Mouse (Mus musculus): ENCODE measurements around the gene Olfr328. TPM values are rescaled to one million over a fixed set of nuclear protein-coding genes. Genes with fewer than 3 reads are reported as not detected.
"Not testable (repeated sequence)": the region's sequence is repeated elsewhere in the genome, so short reads cannot be mapped to it uniquely, and the experiment has no call there.

Olfr328 gene
- polyA plus RNA-seq, 1 experiment, result not detected

DNA sequence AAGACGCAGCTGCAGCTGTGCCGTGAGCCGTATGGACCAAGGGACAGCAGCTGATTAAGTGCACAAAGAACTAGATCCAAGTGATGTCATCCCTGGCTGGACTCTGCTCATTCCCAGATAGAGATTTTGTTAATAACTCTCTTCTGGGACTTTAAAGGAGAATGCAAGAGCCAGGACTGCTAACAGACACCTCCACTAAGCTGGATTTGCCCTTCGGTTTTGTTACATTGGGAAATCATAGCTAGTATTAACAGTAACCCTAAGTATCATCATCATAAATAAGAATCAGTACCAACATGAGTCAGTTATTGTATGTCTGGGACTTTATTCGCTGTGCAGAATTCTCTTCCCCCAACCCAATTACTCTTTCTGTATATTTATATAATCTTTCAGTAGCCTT, 9.1 kb downstream of the Olfr328 start, which contains the start of gene Olfr329-ps:
Gene Olfr329-ps (minus strand): TSS at position 101 of the 400 bp plus-strand sequence.
- H3K27ac ChIP-seq (ENCODE audit: control insufficient read depth, insufficient read depth, low read length), result no peak within 1 kb of the TSS
- no peaks in the 10 kb centered on the region for H3K4me1 ChIP-seq (replicated peaks; ENCODE audit: control insufficient read depth, insufficient read depth, low read length)
- TF ChIP-seq CTCF (IDR thresholded peaks at IDR 0.05; ENCODE audit: borderline replicate concordance, control insufficient read depth, extremely low read depth, insufficient read depth, low read length, poor library complexity) (no peak), POLR2A (IDR thresholded peaks at IDR 0.05; ENCODE audit: control insufficient read depth, extremely low read depth, insufficient read depth, low read length, poor library complexity) (no peak)
- no peak within 1 kb of the TSS for H3K4me3 ChIP-seq (ENCODE audit: control insufficient read depth, insufficient read depth, low read length)
- WGBS, result 87% methylated on average over 5 of the region's 5 CpGs
- DNase-seq, result no peak
- no peaks in the 10 kb centered on the region for H3K36me3 ChIP-seq (ENCODE audit: control insufficient read depth, insufficient read depth, low read length)
- no peaks in the 10 kb centered on the region for H3K27me3 ChIP-seq (ENCODE audit: control insufficient read depth, insufficient read depth, low read length)

DNA sequence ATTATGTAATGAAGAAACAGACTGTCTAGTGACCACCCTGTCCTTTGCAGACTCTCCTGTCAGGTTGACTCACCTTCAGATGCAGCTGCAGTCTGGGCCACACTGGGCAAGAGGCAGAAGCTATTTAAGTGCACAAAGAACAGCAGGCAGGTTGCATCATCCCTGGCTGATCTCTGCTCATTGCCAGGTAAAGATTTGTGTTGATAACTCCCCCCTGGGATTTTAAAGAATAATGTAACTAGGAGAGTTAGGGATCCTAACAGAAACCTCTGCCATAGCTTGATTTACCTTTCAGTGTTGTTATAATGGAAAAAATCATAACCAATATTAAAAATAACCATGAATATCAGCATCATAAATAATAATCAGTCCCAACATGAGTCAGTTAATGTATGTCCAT, 20.7 kb downstream of the Olfr328 start, which contains the start of gene Olfr330:
Gene Olfr330 (minus strand): TSS at position 101 of the 400 bp plus-strand sequence.
- H3K4me3 ChIP-seq (ENCODE audit: control insufficient read depth, insufficient read depth, low read length); H3K36me3 ChIP-seq (ENCODE audit: control insufficient read depth, insufficient read depth, low read length); H3K27me3 ChIP-seq (ENCODE audit: control insufficient read depth, insufficient read depth, low read length); H3K4me1 ChIP-seq (replicated peaks; ENCODE audit: control insufficient read depth, insufficient read depth, low read length); DNase-seq; H3K27ac ChIP-seq (ENCODE audit: control insufficient read depth, insufficient read depth, low read length): not testable (repeated sequence)

DNA sequence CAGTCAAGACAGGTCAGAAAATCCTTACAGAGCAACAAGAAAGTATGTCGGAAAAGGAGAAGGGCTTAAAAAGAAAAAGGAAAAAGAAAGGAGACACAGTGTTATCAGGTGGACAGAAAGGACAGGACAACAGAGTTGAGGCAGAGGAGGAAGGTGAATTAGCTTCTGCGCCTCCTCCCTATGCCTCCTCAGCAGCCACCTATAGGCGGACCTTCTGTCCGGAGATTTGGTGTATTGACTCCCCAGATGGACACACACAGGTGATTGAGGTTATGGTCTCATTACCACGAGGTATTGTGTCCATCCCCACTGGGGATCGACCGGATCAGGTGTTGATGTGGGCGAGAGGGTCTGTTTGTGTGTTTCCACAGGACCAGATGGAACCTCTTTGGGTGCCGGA, 35.7 kb downstream of the Olfr328 start:
- peak; percentile 20 for DNase-seq
- not testable (repeated sequence) for H3K36me3 ChIP-seq (ENCODE audit: control insufficient read depth, insufficient read depth, low read length); H3K27ac ChIP-seq (ENCODE audit: control insufficient read depth, insufficient read depth, low read length); H3K4me1 ChIP-seq (replicated peaks; ENCODE audit: control insufficient read depth, insufficient read depth, low read length); H3K4me3 ChIP-seq (ENCODE audit: control insufficient read depth, insufficient read depth, low read length); H3K27me3 ChIP-seq (ENCODE audit: control insufficient read depth, insufficient read depth, low read length)
- WGBS, result 96% methylated on average over 7 of the region's 9 CpGs

GRCm38 (mm10) chr11:58518916-58519315, 36.5 kb downstream of the Olfr328 start:
- not testable (repeated sequence) for H3K27ac ChIP-seq (ENCODE audit: control insufficient read depth, insufficient read depth, low read length); H3K27me3 ChIP-seq (ENCODE audit: control insufficient read depth, insufficient read depth, low read length); H3K4me3 ChIP-seq (ENCODE audit: control insufficient read depth, insufficient read depth, low read length); H3K36me3 ChIP-seq (ENCODE audit: control insufficient read depth, insufficient read depth, low read length); H3K4me1 ChIP-seq (replicated peaks; ENCODE audit: control insufficient read depth, insufficient read depth, low read length)
- 96% methylated on average over 18 of the region's 18 CpGs for WGBS
- peak; percentile 68 for DNase-seq

- 89% methylated on average over 19 of the region's 19 CpGs for WGBS
- H3K4me3 ChIP-seq (ENCODE audit: control insufficient read depth, insufficient read depth, low read length); DNase-seq: not testable (repeated sequence)
Measured at GRCm38 (mm10) chr11:58509058-58509457, 46.4 kb downstream of the Olfr328 start.

GRCm38 (mm10) chr11:58502472-58502871, 53.0 kb downstream of the Olfr328 start, which contains the start of gene Olfr331:
Gene Olfr331 (minus strand): TSS chr11:58502572.
- not testable (repeated sequence) for H3K27ac ChIP-seq (ENCODE audit: control insufficient read depth, insufficient read depth, low read length); H3K4me1 ChIP-seq (replicated peaks; ENCODE audit: control insufficient read depth, insufficient read depth, low read length); H3K4me3 ChIP-seq (ENCODE audit: control insufficient read depth, insufficient read depth, low read length); H3K27me3 ChIP-seq (ENCODE audit: control insufficient read depth, insufficient read depth, low read length); DNase-seq; H3K36me3 ChIP-seq (ENCODE audit: control insufficient read depth, insufficient read depth, low read length)

More at GRCm38 (mm10) chr11:58509058-58509457, 46.4 kb downstream of the Olfr328 start:
- not testable (repeated sequence) for H3K36me3 ChIP-seq (ENCODE audit: control insufficient read depth, insufficient read depth, low read length); H3K27me3 ChIP-seq (ENCODE audit: control insufficient read depth, insufficient read depth, low read length); H3K27ac ChIP-seq (ENCODE audit: control insufficient read depth, insufficient read depth, low read length); H3K4me1 ChIP-seq (replicated peaks; ENCODE audit: control insufficient read depth, insufficient read depth, low read length)

Other genes with a start within 250 kb of the Olfr328 start
- gene Zfp692, start 248.6 kb downstream of the Olfr328 start, polyA plus RNA-seq (2012; rRNA removed), result 42.1 and 49.7 TPM in 2 replicates
- gene Zfp672, start 225.3 kb downstream of the Olfr328 start, polyA plus RNA-seq (2012; rRNA removed), result 54.1 and 54.5 TPM in 2 replicates
- 41.3 and 43.3 TPM in 2 replicates for gene Sh3bp5l, start 224.9 kb downstream of the Olfr328 start, polyA plus RNA-seq (2012; rRNA removed)
- 26.2 and 31.5 TPM in 2 replicates for gene Lypd8, start 176.6 kb downstream of the Olfr328 start, polyA plus RNA-seq (2012; rRNA removed)
- 0.77 and 0.92 TPM in 2 replicates for gene 1810065E05Rik, start 134.5 kb downstream of the Olfr328 start, polyA plus RNA-seq (2012; rRNA removed)
- 0.36 and 0.42 TPM in 2 replicates for gene Gm12253, start 123.1 kb downstream of the Olfr328 start, polyA plus RNA-seq (2012; rRNA removed)
- not detected in 2 replicates for gene Lypd9, start 102.7 kb downstream of the Olfr328 start, polyA plus RNA-seq (2012; rRNA removed)
- 0.05 TPM in 1 of 2 replicates, not detected in the other for gene Olfr30, start 93.4 kb downstream of the Olfr328 start, polyA plus RNA-seq (2012; rRNA removed)
- gene Olfr332, start 63.1 kb downstream of the Olfr328 start, polyA plus RNA-seq (2012; rRNA removed), result 0.03 TPM in 1 of 2 replicates, not detected in the other
- gene Olfr331, start 53.1 kb downstream of the Olfr328 start, polyA plus RNA-seq (2012; rRNA removed), result not detected in 2 replicates
- gene Olfr330, start 20.8 kb downstream of the Olfr328 start, polyA plus RNA-seq (2012; rRNA removed), result 0.29 and 0.50 TPM in 2 replicates
- 0.11 and 0.51 TPM in 2 replicates for gene Olfr329-ps, start 9.2 kb downstream of the Olfr328 start, polyA plus RNA-seq (2012; rRNA removed)
- 0.27 and 0.69 TPM in 2 replicates for gene Olfr224, start 14.9 kb upstream of the Olfr328 start, polyA plus RNA-seq (2012; rRNA removed)
- 0.32 TPM in 1 of 2 replicates, not detected in the other for gene Olfr325, start 22.1 kb upstream of the Olfr328 start, polyA plus RNA-seq (2012; rRNA removed)
- gene Olfr324, start 39.5 kb upstream of the Olfr328 start, polyA plus RNA-seq (2012; rRNA removed), result not detected in 2 replicates
- gene 2210407C18Rik, start 60.4 kb upstream of the Olfr328 start, polyA plus RNA-seq (2012; rRNA removed), result 3.7 and 5.3 TPM in 2 replicates
- gene Olfr323, start 74.9 kb upstream of the Olfr328 start, polyA plus RNA-seq (2012; rRNA removed), result 0.58 TPM in 1 of 2 replicates, not detected in the other
- gene Trim58, start 84.8 kb upstream of the Olfr328 start, polyA plus RNA-seq (2012; rRNA removed), result 0.59 and 0.75 TPM in 2 replicates
- gene Olfr322, start 103.1 kb upstream of the Olfr328 start, polyA plus RNA-seq (2012; rRNA removed), result 0.07 TPM in 1 of 2 replicates, not detected in the other
- gene Olfr320, start 125.5 kb upstream of the Olfr328 start, polyA plus RNA-seq (2012; rRNA removed), result not detected in 2 replicates
- gene Olfr319, start 143.5 kb upstream of the Olfr328 start, polyA plus RNA-seq (2012; rRNA removed), result not detected in 2 replicates
- gene Olfr318, start 168.4 kb upstream of the Olfr328 start, polyA plus RNA-seq (2012; rRNA removed), result not detected in 2 replicates
- gene Olfr317, start 183.6 kb upstream of the Olfr328 start, polyA plus RNA-seq (2012; rRNA removed), result not detected in 2 replicates
- 0.19 TPM in 1 of 2 replicates, not detected in the other for gene Olfr316, start 197.1 kb upstream of the Olfr328 start, polyA plus RNA-seq (2012; rRNA removed)
- gene Olfr315, start 217.6 kb upstream of the Olfr328 start, polyA plus RNA-seq (2012; rRNA removed), result 1.4 and 1.5 TPM in 2 replicates
- 0.08 TPM in 1 of 2 replicates, not detected in the other for gene Olfr314, start 227.3 kb upstream of the Olfr328 start, polyA plus RNA-seq (2012; rRNA removed)
- gene Fam183b, start 246.3 kb upstream of the Olfr328 start, polyA plus RNA-seq (2012; rRNA removed), result 0.59 and 0.82 TPM in 2 replicates